Mouse (Mus musculus) skeletal muscle tissue, adult 2 months (tissue): ENCODE measurements around the gene Rab7.
A peak's percentile ranks its signal among the peaks of the same experiment; 100 is the strongest.

ENCODE experiments used
- DNase-seq: peaks from one replicate; pipeline ENCODE4 v3.0.0-alpha.2; 2012; ENCODE audit warnings: low read depth, low spot score

Gene Rab7

GRCm38 (mm10) chr6:88044577-88045405 lies at the start of gene Rab7:
Gene Rab7, minus strand, starts transcription at chr6:88045270.
- peak; percentile 97 for DNase-seq

GRCm38 (mm10) chr6:88088971-88089370 lies 43.9 kb upstream of the Rab7 start:
- DNase-seq, result no peak

GRCm38 (mm10) chr6:88084278-88085151 lies 39.4 kb upstream of the Rab7 start, which contains the start of gene Rpn1:
Gene Rpn1, plus strand, starts transcription at chr6:88084482.
- DNase-seq, result peak; percentile 90

GRCm38 (mm10) chr6:88083672-88084071 lies 38.6 kb upstream of the Rab7 start:
- no peak for DNase-seq

- DNase-seq, result no peak
Observed at GRCm38 (mm10) chr6:88083095-88083494, 38.0 kb upstream of the Rab7 start.

GRCm38 (mm10) chr6:88075960-88076517 lies 31.0 kb upstream of the Rab7 start:
- no peak for DNase-seq

- DNase-seq, result peak; percentile 97
Observed at GRCm38 (mm10) chr6:88074752-88075554, 29.9 kb upstream of the Rab7 start.

- no peak for DNase-seq
Observed at GRCm38 (mm10) chr6:88071216-88071615, 26.1 kb upstream of the Rab7 start.

- DNase-seq, result no peak
Observed at GRCm38 (mm10) chr6:88070468-88070867, 25.4 kb upstream of the Rab7 start.

- DNase-seq, result no peak
Observed at GRCm38 (mm10) chr6:88068739-88069138, 23.7 kb upstream of the Rab7 start.

- no peak for DNase-seq
Observed at GRCm38 (mm10) chr6:88067722-88068121, 22.7 kb upstream of the Rab7 start.

GRCm38 (mm10) chr6:88065968-88066367 lies 20.9 kb upstream of the Rab7 start:
- no peak for DNase-seq

- DNase-seq, result peak; percentile 58
Observed at GRCm38 (mm10) chr6:88065116-88065515, 20.0 kb upstream of the Rab7 start.

- DNase-seq, result no peak
Observed at GRCm38 (mm10) chr6:88064072-88064642, 19.1 kb upstream of the Rab7 start.

GRCm38 (mm10) chr6:88062398-88062797 lies 17.3 kb upstream of the Rab7 start:
- DNase-seq, result peak; percentile 91

- no peak for DNase-seq
Observed at GRCm38 (mm10) chr6:88061406-88061805, 16.3 kb upstream of the Rab7 start.

GRCm38 (mm10) chr6:88060602-88061001 lies 15.5 kb upstream of the Rab7 start:
- DNase-seq, result no peak

- DNase-seq, result no peak
Observed at GRCm38 (mm10) chr6:88059903-88060302, 14.8 kb upstream of the Rab7 start.

GRCm38 (mm10) chr6:88056866-88057265 lies 11.8 kb upstream of the Rab7 start:
- no peak for DNase-seq

GRCm38 (mm10) chr6:88055663-88056062 lies 10.6 kb upstream of the Rab7 start:
- no peak for DNase-seq
